8 mouse cellular contexts compared by ENCODE assay signal in the genomic region with DNA sequence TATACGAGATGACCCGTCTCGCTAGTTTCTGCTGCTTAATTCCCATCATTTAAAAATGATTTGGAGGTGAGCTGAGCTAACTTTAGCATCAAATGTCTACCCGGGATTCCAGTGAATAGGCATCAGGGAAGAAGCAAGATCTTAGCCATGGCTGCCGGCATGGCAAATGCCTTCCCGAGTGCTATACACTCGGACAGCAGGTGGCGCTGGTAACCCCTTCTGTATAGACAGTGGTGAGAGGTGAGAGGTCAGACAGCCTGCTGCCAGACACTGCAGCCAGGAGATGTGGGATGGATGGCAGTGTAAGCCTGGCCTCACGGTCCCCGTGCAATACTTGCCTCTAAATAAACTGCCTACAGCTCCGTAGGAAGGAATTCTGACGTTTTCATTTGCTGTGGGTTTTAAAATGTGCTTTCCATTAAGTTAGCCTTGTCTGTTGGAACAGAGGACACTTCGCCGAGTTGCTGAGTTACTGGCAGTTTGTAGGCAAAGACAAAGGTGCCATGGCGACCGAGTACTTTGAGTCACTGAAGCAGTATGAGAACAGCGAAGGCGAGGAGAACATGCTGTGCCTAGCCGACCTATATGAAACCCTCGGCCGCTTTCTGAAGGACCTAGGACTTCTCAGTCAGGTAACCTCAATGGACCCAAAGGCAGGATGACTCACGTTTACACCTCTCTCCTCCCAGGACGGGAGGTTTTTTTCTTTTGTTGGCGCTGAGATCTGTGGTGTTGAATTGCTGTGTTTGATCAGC. TPM values are rescaled to one million over a fixed set of nuclear protein-coding genes. Genes with fewer than 3 reads are reported as not detected.
A peak's percentile ranks its signal among the peaks of the same experiment; 100 is the strongest.
DNase-seq lines count a peak whose midpoint lies in the region; ATAC-seq and TF ChIP-seq lines count a peak whose summit lies in the region.

No protein-coding gene starts in this region.

- 53% methylated on average over 24 of the region's 24 CpGs for WGBS in heart, embryonic 12.5 days
- 52% methylated on average over 24 of the region's 24 CpGs for WGBS in forebrain, postnatal 0 days
- WGBS in hindbrain, postnatal 0 days: 44% methylated on average over 24 of the region's 24 CpGs
- WGBS in spleen, adult 2 months: 59% methylated on average over 24 of the region's 24 CpGs

- peaks cover 48% of the 10 kb centered on the region for H3K36me3 ChIP-seq in heart, embryonic 12.5 days
- H3K36me3 ChIP-seq in forebrain, postnatal 0 days (ENCODE audit: insufficient read depth): peaks cover 9% of the 10 kb centered on the region
- peaks cover 17% of the 10 kb centered on the region for H3K36me3 ChIP-seq in hindbrain, postnatal 0 days (ENCODE audit: insufficient read depth, low read length)
- peaks cover 10% of the 10 kb centered on the region for H3K36me3 ChIP-seq in megakaryocyte, embryonic 14.5 days (replicated peaks; ENCODE audit: low read length)
- peaks cover 1% of the 10 kb centered on the region; the same call in 1 of the 2 replicates for H3K36me3 ChIP-seq in spleen, adult 2 months (ENCODE audit: control insufficient read depth, insufficient read depth, low read length)

- no peaks in the 10 kb centered on the region for H3K27me3 ChIP-seq in heart, embryonic 12.5 days (replicated peaks)
- H3K27me3 ChIP-seq in forebrain, postnatal 0 days (ENCODE audit: insufficient read depth, low read length): no peaks in the 10 kb centered on the region
- H3K27me3 ChIP-seq in hindbrain, postnatal 0 days (ENCODE audit: insufficient read depth, low read length): no peaks in the 10 kb centered on the region
- H3K27me3 ChIP-seq in megakaryocyte, embryonic 14.5 days (replicated peaks): no peaks in the 10 kb centered on the region
- no peaks in the 10 kb centered on the region for H3K27me3 ChIP-seq in spleen, adult 2 months (ENCODE audit: control insufficient read depth, insufficient read depth, low read length)

- peaks cover 8% of the 10 kb centered on the region for H3K4me1 ChIP-seq in heart, embryonic 12.5 days (replicated peaks)
- no peaks in the 10 kb centered on the region for H3K4me1 ChIP-seq in forebrain, postnatal 0 days (ENCODE audit: insufficient read depth)
- no peaks in the 10 kb centered on the region for H3K4me1 ChIP-seq in hindbrain, postnatal 0 days (ENCODE audit: insufficient read depth, low read length)
- H3K4me1 ChIP-seq in megakaryocyte, embryonic 14.5 days: peaks cover 14% of the 10 kb centered on the region
- H3K4me1 ChIP-seq in spleen, adult 2 months (ENCODE audit: control insufficient read depth, insufficient read depth, insufficient read length): no peaks in the 10 kb centered on the region; the same call in 1 of the 2 replicates

- peak; percentile 93 for DNase-seq in heart, adult 11 months
- peak; percentile 70 for DNase-seq in c-Kit-positive CD71-negative TER-119-negative erythroid progenitor cells, embryonic 14.5 days (ENCODE audit: low read depth)
- peak; percentile 57 for DNase-seq in forebrain, postnatal 0 days
- DNase-seq in hindbrain, postnatal 0 days (ENCODE audit: low spot score): peak; percentile 85
- peak; percentile 74 to 80 for DNase-seq in left cerebral cortex, adult 18-20 months (ENCODE audit: low spot score in 2 of 2)
- DNase-seq in spleen, adult 2 months (ENCODE audit: low read depth in 1 of 2, low spot score in 2 of 2): peak; percentile 25 to 66

- no peak for ATAC-seq in heart, embryonic 12.5 days (ENCODE audit: insufficient number of reproducible peaks, low FRiP score)
- ATAC-seq in forebrain, postnatal 0 days: peak; percentile 60; the same call in 1 of the 2 replicates
- peak; percentile 77; the same call in 1 of the 2 replicates for ATAC-seq in hindbrain, postnatal 0 days

- H3K9ac ChIP-seq in heart, embryonic 12.5 days: no peak overlapping the region
- no peak overlapping the region for H3K9ac ChIP-seq in forebrain, postnatal 0 days
- no peak overlapping the region for H3K9ac ChIP-seq in hindbrain, postnatal 0 days (replicated peaks; ENCODE audit: low read length)

- no peak overlapping the region for H3K4me2 ChIP-seq in heart, embryonic 12.5 days
- H3K4me2 ChIP-seq in forebrain, postnatal 0 days (ENCODE audit: low read depth): no peak overlapping the region
- H3K4me2 ChIP-seq in hindbrain, postnatal 0 days (ENCODE audit: low read depth, low read length): no peak overlapping the region

- no peak overlapping the region for H3K4me3 ChIP-seq in heart, embryonic 12.5 days
- no peak overlapping the region for H3K4me3 ChIP-seq in forebrain, postnatal 0 days (ENCODE audit: low read depth, low read length)
- no peak overlapping the region for H3K4me3 ChIP-seq in hindbrain, postnatal 0 days (ENCODE audit: low read length)
- peak overlapping the region; percentile 33 for H3K4me3 ChIP-seq in megakaryocyte, embryonic 14.5 days (replicated peaks)
- H3K4me3 ChIP-seq in spleen, adult 2 months (ENCODE audit: extremely low read depth, insufficient read depth, insufficient read length): no peak overlapping the region

- no peak for TF ChIP-seq POLR2A in spleen, adult 2 months (IDR thresholded peaks at IDR 0.05; ENCODE audit: low read depth, low read length)

- no peaks in the 10 kb centered on the region for H3K9me3 ChIP-seq in heart, embryonic 12.5 days (replicated peaks)
- no peaks in the 10 kb centered on the region for H3K9me3 ChIP-seq in forebrain, postnatal 0 days (ENCODE audit: low read length)
- no peaks in the 10 kb centered on the region for H3K9me3 ChIP-seq in hindbrain, postnatal 0 days (ENCODE audit: low read length)
- no peaks in the 10 kb centered on the region for H3K9me3 ChIP-seq in megakaryocyte, embryonic 14.5 days

- no peak overlapping the region for H3K27ac ChIP-seq in heart, embryonic 12.5 days (ENCODE audit: poor library complexity, severe bottlenecking)
- H3K27ac ChIP-seq in forebrain, postnatal 0 days (ENCODE audit: low read depth, low read length): no peak overlapping the region
- H3K27ac ChIP-seq in hindbrain, postnatal 0 days: no peak overlapping the region
- no peak overlapping the region for H3K27ac ChIP-seq in spleen, adult 2 months (ENCODE audit: insufficient read depth, low read length)

- TF ChIP-seq CTCF in forebrain, postnatal 0 days (IDR thresholded peaks at IDR 0.05; ENCODE audit: low read depth): peak; percentile 75
- TF ChIP-seq CTCF in hindbrain, postnatal 0 days (IDR thresholded peaks at IDR 0.05; ENCODE audit: low read depth): peak; percentile 85
- peak; percentile 60; the same call in 1 of the 2 replicates for TF ChIP-seq CTCF in spleen, adult 2 months (IDR thresholded peaks at IDR 0.05; ENCODE audit: extremely low read depth, insufficient read depth, insufficient read length, insufficient replicate concordance)

RNA-seq across cellular contexts. Expression of a gene that starts 5.0 kb away (rescaled TPM):
- polyA plus RNA-seq in heart, embryonic 12.5 days (2016; fragmentation: Nextera tagmentation; extraction: Ambion mirVana): not detected in 2 replicates
- not detected in 2 replicates for total RNA-seq in forebrain, postnatal 0 days (2014; rRNA removed)
- polyA plus RNA-seq in forebrain, postnatal 0 days (2015; fragmentation: Nextera tagmentation; extraction: Ambion mirVana): not detected in 2 replicates
- not detected in 2 replicates for total RNA-seq in hindbrain, postnatal 0 days (2014; rRNA removed)
- not detected in 2 replicates for polyA plus RNA-seq in hindbrain, postnatal 0 days (2015; fragmentation: Nextera tagmentation; extraction: Ambion mirVana)
- not detected for total RNA-seq in left cerebral cortex, adult 18-20 months (2021)
- polyA plus RNA-seq in megakaryocyte, embryonic 14.5 days (2012; ENCODE audit: insufficient read depth, low replicate concordance): not detected in 2 replicates
- polyA plus RNA-seq in spleen, adult 2 months (2012; rRNA removed): not detected in 2 replicates

RNA-seq across cellular contexts. Expression of a gene that starts 27.5 kb away (rescaled TPM):
- polyA plus RNA-seq in heart, embryonic 12.5 days (2016; fragmentation: Nextera tagmentation; extraction: Ambion mirVana): 43.6 and 44.5 TPM in 2 replicates
- total RNA-seq in forebrain, postnatal 0 days (2014; rRNA removed): 64.5 and 71.5 TPM in 2 replicates
- polyA plus RNA-seq in forebrain, postnatal 0 days (2015; fragmentation: Nextera tagmentation; extraction: Ambion mirVana): 71.7 and 75.4 TPM in 2 replicates
- total RNA-seq in hindbrain, postnatal 0 days (2014; rRNA removed): 45.1 and 54.2 TPM in 2 replicates
- polyA plus RNA-seq in hindbrain, postnatal 0 days (2015; fragmentation: Nextera tagmentation; extraction: Ambion mirVana): 68.2 and 71.7 TPM in 2 replicates
- total RNA-seq in left cerebral cortex, adult 18-20 months (2021): 10 to 100 TPM; 39.2 to 44.2 TPM
- 2.4 and 12.0 TPM in 2 replicates for polyA plus RNA-seq in megakaryocyte, embryonic 14.5 days (2012; ENCODE audit: insufficient read depth, low replicate concordance)
- 9.4 and 10.2 TPM in 2 replicates for polyA plus RNA-seq in spleen, adult 2 months (2012; rRNA removed)

RNA-seq across cellular contexts. Expression of a gene that starts 27.7 kb away (rescaled TPM):
- polyA plus RNA-seq in heart, embryonic 12.5 days (2016; fragmentation: Nextera tagmentation; extraction: Ambion mirVana): 10.1 and 10.4 TPM in 2 replicates
- total RNA-seq in forebrain, postnatal 0 days (2014; rRNA removed): 6.5 and 11.0 TPM in 2 replicates
- polyA plus RNA-seq in forebrain, postnatal 0 days (2015; fragmentation: Nextera tagmentation; extraction: Ambion mirVana): 4.5 and 4.7 TPM in 2 replicates
- 14.2 and 16.1 TPM in 2 replicates for total RNA-seq in hindbrain, postnatal 0 days (2014; rRNA removed)
- 6.5 and 7.4 TPM in 2 replicates for polyA plus RNA-seq in hindbrain, postnatal 0 days (2015; fragmentation: Nextera tagmentation; extraction: Ambion mirVana)
- total RNA-seq in left cerebral cortex, adult 18-20 months (2021): 10 to 100 TPM; 20.3 to 22.7 TPM
- 14.6 and 20.5 TPM in 2 replicates for polyA plus RNA-seq in megakaryocyte, embryonic 14.5 days (2012; ENCODE audit: insufficient read depth, low replicate concordance)
- 5.5 and 6.3 TPM in 2 replicates for polyA plus RNA-seq in spleen, adult 2 months (2012; rRNA removed)

RNA-seq across cellular contexts. Expression of a gene that starts 33.1 kb away (rescaled TPM):
- 6.8 and 7.7 TPM in 2 replicates for polyA plus RNA-seq in heart, embryonic 12.5 days (2016; fragmentation: Nextera tagmentation; extraction: Ambion mirVana)
- total RNA-seq in forebrain, postnatal 0 days (2014; rRNA removed): 4.7 and 7.4 TPM in 2 replicates
- polyA plus RNA-seq in forebrain, postnatal 0 days (2015; fragmentation: Nextera tagmentation; extraction: Ambion mirVana): 0.53 and 1.9 TPM in 2 replicates
- 4.1 and 9.4 TPM in 2 replicates for total RNA-seq in hindbrain, postnatal 0 days (2014; rRNA removed)
- polyA plus RNA-seq in hindbrain, postnatal 0 days (2015; fragmentation: Nextera tagmentation; extraction: Ambion mirVana): 3.9 and 4.2 TPM in 2 replicates
- total RNA-seq in left cerebral cortex, adult 18-20 months (2021): 1 to 10 TPM; 5.6 to 9.1 TPM
- polyA plus RNA-seq in megakaryocyte, embryonic 14.5 days (2012; ENCODE audit: insufficient read depth, low replicate concordance): 0.25 TPM in 1 of 2 replicates, not detected in the other
- polyA plus RNA-seq in spleen, adult 2 months (2012; rRNA removed): 2.4 and 4.1 TPM in 2 replicates
